Comparison of ENCODE assay signal across 13 mouse cellular contexts in the genomic region with DNA sequence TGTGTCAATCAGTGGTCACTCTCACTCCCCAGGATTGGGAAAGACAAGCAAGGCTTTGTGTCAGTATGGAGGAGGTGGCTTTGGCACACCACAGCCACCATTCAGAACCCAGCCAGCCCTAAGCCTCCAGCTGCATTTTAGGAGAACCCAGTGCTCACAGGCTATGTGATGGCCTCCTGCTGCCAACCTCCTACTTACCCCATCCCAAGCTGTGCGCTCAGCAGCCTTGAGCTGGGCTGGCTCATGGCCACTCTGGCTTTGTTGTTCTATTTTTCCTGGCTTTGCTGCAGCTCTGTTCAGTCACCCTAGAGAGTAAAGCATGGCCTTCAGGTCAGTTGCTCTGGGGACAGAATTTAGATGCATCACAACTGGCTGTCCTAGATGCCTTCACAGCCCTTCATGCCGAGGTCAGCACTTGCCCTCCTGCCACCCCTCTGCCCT. TPM values are rescaled to one million over a fixed set of nuclear protein-coding genes. Genes with fewer than 3 reads are reported as not detected.
DNase-seq lines count a peak whose midpoint lies in the region; ATAC-seq and TF ChIP-seq lines count a peak whose summit lies in the region.
"Not testable (repeated sequence)": the region's sequence is repeated elsewhere in the genome, so short reads cannot be mapped to it uniquely, and the experiment has no call there.
"Had no signal": no experiment of that assay in that cellular context is flagged by ENCODE, and none has a peak within 500 bp of the region (broad histone marks: within the 10 kb centered on the region; RNA-seq: fewer than 3 reads in every experiment).

No protein-coding gene starts in this region.

- not testable (repeated sequence) for H3K4me3 ChIP-seq in forebrain, postnatal 0 days (ENCODE audit: low read depth, low read length); kidney, embryonic 15.5 days (replicated peaks); liver, postnatal 0 days (ENCODE audit: low read depth, low read length)

- ATAC-seq in forebrain, postnatal 0 days, result peak; percentile 90
- ATAC-seq in kidney, embryonic 15.5 days (replicated peaks; ENCODE audit: low FRiP score), result 0 out of 2 replicates have a peak, but pooled peaks have one; percentile 13
- peak; percentile 22 for ATAC-seq in liver, postnatal 0 days

- not testable (repeated sequence) for TF ChIP-seq EP300 in liver, postnatal 0 days (IDR thresholded peaks at IDR 0.05; ENCODE audit: low read depth)

- not testable (repeated sequence) for H3K27me3 ChIP-seq in forebrain, postnatal 0 days (ENCODE audit: insufficient read depth, low read length); kidney, embryonic 15.5 days; liver, postnatal 0 days (ENCODE audit: insufficient read depth, low read length)

- peak overlapping the region; percentile 29; the same call in 1 of the 2 replicates for H3K27ac ChIP-seq in forebrain, postnatal 0 days (ENCODE audit: low read depth, low read length)
- H3K27ac ChIP-seq in kidney, embryonic 15.5 days; liver, postnatal 0 days (ENCODE audit: low read depth): not testable (repeated sequence)

- not testable (repeated sequence) for TF ChIP-seq CTCF in forebrain, postnatal 0 days (IDR thresholded peaks at IDR 0.05; ENCODE audit: low read depth); liver, postnatal 0 days (IDR thresholded peaks at IDR 0.05; ENCODE audit: low read depth)

- not testable (repeated sequence) for H3K9ac ChIP-seq in forebrain, postnatal 0 days; kidney, embryonic 15.5 days; liver, postnatal 0 days (replicated peaks)

- 67% methylated on average over 2 of the region's 2 CpGs for WGBS in forebrain, postnatal 0 days
- WGBS in kidney, embryonic 15.5 days, result 61% methylated on average over 2 of the region's 2 CpGs
- WGBS in liver, postnatal 0 days (ENCODE audit: insufficient replicate concordance), result 54% methylated on average over 2 of the region's 2 CpGs

- H3K4me2 ChIP-seq in forebrain, postnatal 0 days (ENCODE audit: low read depth); kidney, embryonic 15.5 days; liver, postnatal 0 days (ENCODE audit: low read depth, low read length): not testable (repeated sequence)

- not testable (repeated sequence) for H3K9me3 ChIP-seq in forebrain, postnatal 0 days (ENCODE audit: low read length); kidney, embryonic 15.5 days (replicated peaks); liver, postnatal 0 days (ENCODE audit: low read length)

- not testable (repeated sequence) for H3K36me3 ChIP-seq in forebrain, postnatal 0 days (ENCODE audit: insufficient read depth); kidney, embryonic 15.5 days; liver, postnatal 0 days (replicated peaks; ENCODE audit: insufficient read depth, low read length)

- peak; percentile 81 to 83 for DNase-seq in adrenal gland, postnatal 36 days
- DNase-seq in forebrain, postnatal 0 days, result peak; percentile 53
- peak; percentile 35 to 55 for DNase-seq in heart, adult 9 months (ENCODE audit: low spot score in 2 of 2)
- peak; percentile 57 to 76 for DNase-seq in layer of hippocampus, postnatal 14 days (ENCODE audit: low spot score in 2 of 2)
- not testable (repeated sequence) for DNase-seq in liver, postnatal 0 days
- DNase-seq in right cerebral cortex, adult 2 months (ENCODE audit: low spot score in 2 of 2), result peak; percentile 27 to 52

- not testable (repeated sequence) for H3K4me1 ChIP-seq in forebrain, postnatal 0 days (ENCODE audit: insufficient read depth); kidney, embryonic 15.5 days
- H3K4me1 ChIP-seq in liver, postnatal 0 days (ENCODE audit: insufficient read depth), result peaks cover 33% of the 10 kb centered on the region

RNA-seq across cellular contexts. Expression of a gene that starts 2.2 kb away (rescaled TPM):
- 10 to 100 TPM in 1 of 2 experiments, 1 to 10 TPM in 1; 8.0 to 13.5 TPM for total RNA-seq in adrenal gland, postnatal 36 days (2021)
- 5.5 and 6.0 TPM in 2 replicates for total RNA-seq in forebrain, postnatal 0 days (2014; rRNA removed)
- 4.3 and 6.5 TPM in 2 replicates for polyA plus RNA-seq in forebrain, postnatal 0 days (2015; fragmentation: Nextera tagmentation; extraction: Ambion mirVana)
- polyA plus RNA-seq in kidney, embryonic 15.5 days (2015; fragmentation: Nextera tagmentation; extraction: Ambion mirVana), result 5.9 and 6.3 TPM in 2 replicates
- total RNA-seq in layer of hippocampus, postnatal 14 days (2021), result 1 to 10 TPM; 4.6 to 5.5 TPM
- 2.0 and 2.5 TPM in 2 replicates for polyA plus RNA-seq in liver, postnatal 0 days (2015; fragmentation: Nextera tagmentation; extraction: Ambion mirVana)

RNA-seq across cellular contexts. Expression of a gene that starts 4.7 kb away (rescaled TPM):
- total RNA-seq in adrenal gland, postnatal 36 days (2021), result 10 to 100 TPM; 40.7 to 56.0 TPM
- total RNA-seq in forebrain, postnatal 0 days (2014; rRNA removed), result 50.2 and 66.8 TPM in 2 replicates
- 54.5 and 69.6 TPM in 2 replicates for polyA plus RNA-seq in forebrain, postnatal 0 days (2015; fragmentation: Nextera tagmentation; extraction: Ambion mirVana)
- polyA plus RNA-seq in kidney, embryonic 15.5 days (2015; fragmentation: Nextera tagmentation; extraction: Ambion mirVana), result 41.0 and 41.6 TPM in 2 replicates
- 10 to 100 TPM; 60.9 to 70.3 TPM for total RNA-seq in layer of hippocampus, postnatal 14 days (2021)
- polyA plus RNA-seq in liver, postnatal 0 days (2015; fragmentation: Nextera tagmentation; extraction: Ambion mirVana), result 25.0 and 26.7 TPM in 2 replicates

RNA-seq across cellular contexts. Expression of a gene that starts 8.6 kb away (rescaled TPM):
- 10 to 100 TPM; 35.9 to 55.9 TPM for total RNA-seq in adrenal gland, postnatal 36 days (2021)
- total RNA-seq in forebrain, postnatal 0 days (2014; rRNA removed), result 10.7 and 18.1 TPM in 2 replicates
- 13.1 and 15.3 TPM in 2 replicates for polyA plus RNA-seq in forebrain, postnatal 0 days (2015; fragmentation: Nextera tagmentation; extraction: Ambion mirVana)
- 46.6 and 52.7 TPM in 2 replicates for polyA plus RNA-seq in kidney, embryonic 15.5 days (2015; fragmentation: Nextera tagmentation; extraction: Ambion mirVana)
- total RNA-seq in layer of hippocampus, postnatal 14 days (2021), result 10 to 100 TPM; 19.1 to 23.1 TPM
- 37.4 and 38.1 TPM in 2 replicates for polyA plus RNA-seq in liver, postnatal 0 days (2015; fragmentation: Nextera tagmentation; extraction: Ambion mirVana)

RNA-seq across cellular contexts. Expression of a gene that starts 38.0 kb away (rescaled TPM):
- total RNA-seq in adrenal gland, postnatal 36 days (2021), result 1 to 10 TPM; 1.9 to 2.3 TPM
- total RNA-seq in forebrain, postnatal 0 days (2014; rRNA removed), result 0.08 TPM in 1 of 2 replicates, not detected in the other
- polyA plus RNA-seq in forebrain, postnatal 0 days (2015; fragmentation: Nextera tagmentation; extraction: Ambion mirVana), result 0.04 TPM in 1 of 2 replicates, not detected in the other
- polyA plus RNA-seq in kidney, embryonic 15.5 days (2015; fragmentation: Nextera tagmentation; extraction: Ambion mirVana), result 1.2 and 1.5 TPM in 2 replicates
- total RNA-seq in layer of hippocampus, postnatal 14 days (2021), result 1 to 10 TPM; 1.0 to 1.2 TPM
- 1.3 and 1.7 TPM in 2 replicates for polyA plus RNA-seq in liver, postnatal 0 days (2015; fragmentation: Nextera tagmentation; extraction: Ambion mirVana)
- total RNA-seq: megakaryocyte progenitor cell, adult 5-6 weeks had no signal
- polyA plus RNA-seq: forebrain, embryonic 11.5 days; hindbrain, embryonic 12.5 days; liver, embryonic 15.5 days; myocyte; stomach, embryonic 14.5 days had no signal

RNA-seq across cellular contexts. Expression of a gene that starts 54.5 kb away (rescaled TPM):
- 100 to 1,000 TPM; 116 to 129 TPM for total RNA-seq in adrenal gland, postnatal 36 days (2021)
- 67.2 and 79.4 TPM in 2 replicates for total RNA-seq in forebrain, postnatal 0 days (2014; rRNA removed)
- polyA plus RNA-seq in forebrain, postnatal 0 days (2015; fragmentation: Nextera tagmentation; extraction: Ambion mirVana), result 27.6 and 28.3 TPM in 2 replicates
- 44.1 and 45.0 TPM in 2 replicates for polyA plus RNA-seq in kidney, embryonic 15.5 days (2015; fragmentation: Nextera tagmentation; extraction: Ambion mirVana)
- 10 to 100 TPM; 83.3 to 89.0 TPM for total RNA-seq in layer of hippocampus, postnatal 14 days (2021)
- 20.8 and 23.9 TPM in 2 replicates for polyA plus RNA-seq in liver, postnatal 0 days (2015; fragmentation: Nextera tagmentation; extraction: Ambion mirVana)

Comparison
In these comparisons a context has a peak if more than half of its experiments do, and no peak if none do; other contexts are left out.
1. ATAC-seq: peak in every context shown above with its lines; median percentile 90 in forebrain, postnatal 0 days; 22 in liver, postnatal 0 days; 13 in kidney, embryonic 15.5 days.